Mouse (Mus musculus): ENCODE measurements around the gene Dst. TPM values are rescaled to one million over a fixed set of nuclear protein-coding genes. Genes with fewer than 3 reads are reported as not detected.

Gene Dst
- total and polyA plus RNA-seq, 2 experiments from 2014 or later: 23.1 to 134 TPM

DNA sequence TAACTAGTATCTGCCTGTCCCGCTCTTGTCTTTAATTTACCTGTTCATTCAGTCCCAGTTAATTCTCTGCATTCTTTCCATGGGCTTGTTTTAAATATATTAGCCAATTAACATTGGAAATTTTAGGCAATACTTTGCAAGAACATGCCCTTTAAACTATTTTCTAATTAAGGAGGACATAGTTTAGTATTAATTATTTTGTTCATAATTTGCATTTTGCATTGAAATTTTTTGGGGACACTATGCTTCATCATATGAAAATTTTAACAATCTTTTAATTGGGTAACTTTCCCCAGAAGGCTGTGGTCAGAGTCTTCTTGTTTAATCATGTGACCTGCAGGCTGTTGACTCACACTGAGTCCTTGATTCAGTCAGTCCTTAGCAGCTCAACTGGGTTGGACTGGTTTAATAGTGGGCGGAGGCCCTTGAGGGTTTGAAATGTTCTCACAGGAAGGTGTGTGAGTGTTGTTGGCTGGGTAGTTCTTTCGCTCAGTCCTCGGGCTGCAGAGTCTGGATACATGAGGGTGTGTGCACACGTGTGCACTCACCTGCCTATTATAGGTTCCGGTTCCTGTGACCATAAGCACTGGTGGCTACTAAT lies 231.9 kb downstream of the Dst start:
- Histone ChIP-seq H3K4me3 (ENCODE audit: low read depth, low read length) (no peak overlapping the region), H3K4me1 (ENCODE audit: insufficient read depth) (0 out of 2 replicates have a peak, but pooled peaks cover 3% of the 10 kb centered on the region), H3K4me2 (ENCODE audit: low read depth) (no peak overlapping the region), H3K9me3 (ENCODE audit: low read length) (no peaks in the 10 kb centered on the region), H3K27me3 (ENCODE audit: insufficient read depth, low read length) (no peaks in the 10 kb centered on the region), H3K9ac (no peak overlapping the region), H3K27ac (ENCODE audit: low read depth, low read length) (no peak overlapping the region), H3K36me3 (ENCODE audit: insufficient read depth) (peaks cover 6% of the 10 kb centered on the region; the same call in 1 of the 2 replicates)
- ATAC-seq (no peak), DNase-seq (no peak)
- no peak for TF ChIP-seq CTCF (IDR thresholded peaks at IDR 0.05; ENCODE audit: low read depth)
- WGBS: 64% methylated on average over 6 of the region's 6 CpGs

DNA sequence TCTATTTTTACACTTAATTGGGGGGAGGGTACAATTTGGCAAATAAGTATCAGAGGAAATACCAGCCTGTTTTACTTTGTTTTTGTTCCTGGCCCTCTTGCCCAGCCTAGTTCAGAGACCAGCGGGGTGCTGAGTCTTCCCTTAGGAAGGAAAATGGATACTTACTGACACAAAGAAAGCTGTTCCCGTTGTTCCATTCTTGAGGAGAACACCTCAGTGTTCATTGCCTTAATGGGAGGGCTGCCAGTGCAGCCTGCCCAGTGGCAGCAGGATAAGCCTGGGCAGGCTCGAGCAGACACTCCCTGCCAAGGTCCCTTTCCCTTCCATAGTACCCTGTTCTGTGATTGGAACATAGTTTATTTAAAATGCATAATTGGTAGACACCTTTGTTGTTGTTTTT lies 232.7 kb downstream of the Dst start:
- Histone ChIP-seq H3K4me3 (ENCODE audit: low read depth, low read length) (no peak overlapping the region), H3K27ac (ENCODE audit: low read depth, low read length) (no peak overlapping the region), H3K27me3 (ENCODE audit: insufficient read depth, low read length) (no peaks in the 10 kb centered on the region), H3K4me1 (ENCODE audit: insufficient read depth) (0 out of 2 replicates have a peak, but pooled peaks cover 3% of the 10 kb centered on the region), H3K9ac (no peak overlapping the region), H3K4me2 (ENCODE audit: low read depth) (no peak overlapping the region), H3K9me3 (ENCODE audit: low read length) (no peaks in the 10 kb centered on the region), H3K36me3 (ENCODE audit: insufficient read depth) (peaks cover 2% of the 10 kb centered on the region; the same call in 1 of the 2 replicates)
- no peak for TF ChIP-seq CTCF (IDR thresholded peaks at IDR 0.05; ENCODE audit: low read depth)
- DNase-seq (no peak), ATAC-seq (peak; percentile 42; the same call in 1 of the 2 replicates)
- WGBS: 25% methylated on average over 3 of the region's 3 CpGs

GRCm38 (mm10) chr1:34142951-34143580 lies 235.0 kb downstream of the Dst start:
- 54% methylated on average over 9 of the region's 9 CpGs for WGBS
- no peaks in the 10 kb centered on the region for H3K27me3 ChIP-seq (ENCODE audit: insufficient read depth, low read length)
- H3K4me3 ChIP-seq (ENCODE audit: low read depth, low read length): no peak overlapping the region
- ATAC-seq (no peak), DNase-seq (no peak)
- no peak for TF ChIP-seq CTCF (IDR thresholded peaks at IDR 0.05; ENCODE audit: low read depth)
- H3K4me2 ChIP-seq (ENCODE audit: low read depth): no peak overlapping the region
- no peak overlapping the region for H3K27ac ChIP-seq (ENCODE audit: low read depth, low read length)
- no peaks in the 10 kb centered on the region for H3K9me3 ChIP-seq (ENCODE audit: low read length)
- H3K4me1 ChIP-seq (ENCODE audit: insufficient read depth): 0 out of 2 replicates have a peak, but pooled peaks cover 3% of the 10 kb centered on the region
- no peak overlapping the region for H3K9ac ChIP-seq
- H3K36me3 ChIP-seq (ENCODE audit: insufficient read depth): no peaks in the 10 kb centered on the region

DNA sequence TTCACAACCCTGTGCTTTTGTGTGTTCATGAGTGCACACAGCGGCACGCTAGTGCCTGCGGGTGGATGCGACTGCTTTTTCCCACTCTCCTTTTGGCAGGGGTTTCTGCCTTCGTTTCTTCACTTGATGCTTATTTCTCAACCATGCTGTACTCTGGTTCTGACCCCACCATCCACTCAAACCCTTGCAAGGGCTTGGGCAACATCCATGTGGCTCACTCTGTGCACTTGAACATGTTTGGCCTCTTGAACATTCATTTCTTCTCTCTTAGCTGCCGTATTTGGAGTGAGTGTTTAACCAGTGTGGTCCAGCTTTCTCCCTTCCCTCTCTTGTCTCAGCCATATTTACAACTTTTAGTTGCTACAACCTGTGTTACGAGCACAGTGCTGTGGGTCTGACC lies 236.8 kb downstream of the Dst start:
- TF ChIP-seq CTCF (IDR thresholded peaks at IDR 0.05; ENCODE audit: low read depth): no peak

GRCm38 (mm10) chr1:34148039-34148438 lies 240.0 kb downstream of the Dst start:
- DNase-seq (no peak), ATAC-seq (no peak)

More for the DNA sequence above, 236.8 kb downstream of the Dst start:
- no peak for DNase-seq
- H3K27me3 ChIP-seq (ENCODE audit: insufficient read depth, low read length): no peaks in the 10 kb centered on the region
- H3K9ac ChIP-seq: no peak overlapping the region
- no peaks in the 10 kb centered on the region for H3K36me3 ChIP-seq (ENCODE audit: insufficient read depth)
- 0 out of 2 replicates have a peak, but pooled peaks cover 3% of the 10 kb centered on the region for H3K4me1 ChIP-seq (ENCODE audit: insufficient read depth)
- no peak overlapping the region for H3K27ac ChIP-seq (ENCODE audit: low read depth, low read length)
- WGBS: 65% methylated on average over 7 of the region's 7 CpGs
- H3K9me3 ChIP-seq (ENCODE audit: low read length): no peaks in the 10 kb centered on the region
- no peak overlapping the region for H3K4me2 ChIP-seq (ENCODE audit: low read depth)
- no peak overlapping the region for H3K4me3 ChIP-seq (ENCODE audit: low read depth, low read length)
- no peak for ATAC-seq

DNA sequence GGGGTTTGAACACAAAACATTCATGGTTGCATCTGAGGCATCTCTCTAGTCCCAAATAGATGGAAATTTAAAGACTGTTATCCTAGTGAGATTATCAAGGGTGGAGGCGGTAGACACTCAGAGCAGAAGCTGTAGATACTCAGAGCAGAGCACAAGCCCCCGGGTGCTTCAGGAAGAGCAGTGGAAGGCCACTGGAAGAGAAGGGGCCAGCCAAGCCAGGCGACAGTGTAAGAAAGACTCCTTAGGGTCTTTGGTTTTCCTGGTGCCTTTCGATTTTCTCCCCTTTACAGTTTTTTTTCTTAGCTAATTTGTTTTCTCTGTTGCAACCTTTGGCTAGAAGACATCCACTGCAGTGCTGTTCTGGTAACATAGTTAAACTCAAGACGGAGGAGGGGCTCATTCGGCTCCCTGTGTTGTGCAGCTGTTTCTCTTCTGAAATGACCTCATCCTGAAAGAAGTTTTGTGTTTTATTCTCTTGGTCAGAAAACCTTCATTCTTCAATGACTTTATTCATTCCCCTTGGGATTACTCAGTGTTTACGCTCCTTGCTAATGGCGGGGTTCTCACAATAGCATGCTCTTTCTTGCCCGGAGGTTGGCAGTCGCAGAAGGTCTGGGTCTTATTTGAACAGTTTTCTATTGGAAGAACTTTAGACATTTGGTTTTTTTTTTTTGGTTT lies 242.5 kb downstream of the Dst start:
- no peaks in the 10 kb centered on the region for H3K36me3 ChIP-seq (ENCODE audit: insufficient read depth)
- DNase-seq: peak; percentile 26
- no peak overlapping the region for H3K27ac ChIP-seq (ENCODE audit: low read depth, low read length)
- ATAC-seq: peak; percentile 74
- 13% methylated on average over 10 of the region's 10 CpGs for WGBS
- no peak overlapping the region for H3K4me2 ChIP-seq (ENCODE audit: low read depth)
- no peak overlapping the region for H3K9ac ChIP-seq
- TF ChIP-seq CTCF (IDR thresholded peaks at IDR 0.05; ENCODE audit: low read depth): no peak
- no peaks in the 10 kb centered on the region for H3K4me1 ChIP-seq (ENCODE audit: insufficient read depth)
- no peaks in the 10 kb centered on the region for H3K27me3 ChIP-seq (ENCODE audit: insufficient read depth, low read length)
- no peak overlapping the region for H3K4me3 ChIP-seq (ENCODE audit: low read depth, low read length)
- no peaks in the 10 kb centered on the region for H3K9me3 ChIP-seq (ENCODE audit: low read length)

More at GRCm38 (mm10) chr1:34148039-34148438, 240.0 kb downstream of the Dst start:
- Histone ChIP-seq H3K4me2 (ENCODE audit: low read depth) (no peak overlapping the region), H3K4me1 (ENCODE audit: insufficient read depth) (no peaks in the 10 kb centered on the region), H3K4me3 (ENCODE audit: low read depth, low read length) (no peak overlapping the region), H3K27me3 (ENCODE audit: insufficient read depth, low read length) (no peaks in the 10 kb centered on the region), H3K36me3 (ENCODE audit: insufficient read depth) (no peaks in the 10 kb centered on the region), H3K27ac (ENCODE audit: low read depth, low read length) (no peak overlapping the region), H3K9ac (no peak overlapping the region), H3K9me3 (ENCODE audit: low read length) (no peaks in the 10 kb centered on the region)
- no peak for TF ChIP-seq CTCF (IDR thresholded peaks at IDR 0.05; ENCODE audit: low read depth)
- 95% methylated on average over 11 of the region's 11 CpGs for WGBS

GRCm38 (mm10) chr1:34152683-34153082 lies 244.7 kb downstream of the Dst start:
- TF ChIP-seq CTCF (IDR thresholded peaks at IDR 0.05; ENCODE audit: low read depth): no peak
- H3K36me3 ChIP-seq (ENCODE audit: insufficient read depth): no peaks in the 10 kb centered on the region; the same call in 1 of the 2 replicates
- no peaks in the 10 kb centered on the region for H3K27me3 ChIP-seq (ENCODE audit: insufficient read depth, low read length)
- DNase-seq: no peak
- ATAC-seq: no peak
- H3K27ac ChIP-seq (ENCODE audit: low read depth, low read length): no peak overlapping the region
- H3K4me1 ChIP-seq (ENCODE audit: insufficient read depth): no peaks in the 10 kb centered on the region
- H3K9ac ChIP-seq: no peak overlapping the region
- H3K9me3 ChIP-seq (ENCODE audit: low read length): no peaks in the 10 kb centered on the region
- H3K4me2 ChIP-seq (ENCODE audit: low read depth): no peak overlapping the region
- 90% methylated on average over 5 of the region's 5 CpGs for WGBS
- no peak overlapping the region for H3K4me3 ChIP-seq (ENCODE audit: low read depth, low read length)
